Mouse (Mus musculus): ENCODE measurements around the gene E030018B13Rik. TPM values are rescaled to one million over a fixed set of nuclear protein-coding genes. Genes with fewer than 3 reads are reported as not detected.

E030018B13Rik gene
- total RNA-seq, 2 experiments from 2014 or later = not detected

DNA sequence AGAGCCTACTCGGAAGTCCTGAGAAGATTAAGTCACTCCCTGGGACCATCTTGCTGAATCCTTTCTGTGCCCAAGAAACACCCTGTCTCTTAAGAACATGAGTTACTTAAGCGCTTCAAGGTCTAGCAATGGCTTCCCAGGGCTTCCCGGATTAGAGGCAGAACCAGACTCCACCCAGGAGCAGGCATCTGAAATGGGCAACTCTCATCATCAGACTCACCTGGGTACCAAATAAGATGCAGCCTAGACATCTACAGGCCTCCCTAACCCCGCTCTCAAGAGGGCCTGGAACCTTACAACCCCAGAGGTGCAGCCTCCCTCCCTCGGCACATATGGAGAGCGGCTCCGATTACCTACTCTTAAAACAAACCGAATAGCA is 19.1 kb downstream of the E030018B13Rik start:
- intact Hi-C loops (cut with DNase I) = loop anchor here (2.0 to 10.0 kb wide), 4 partner anchors 81 to 439 kb away; partner anchors contain the start of genes Fan1 and Trpm1
- DNase-seq = no peak

DNA sequence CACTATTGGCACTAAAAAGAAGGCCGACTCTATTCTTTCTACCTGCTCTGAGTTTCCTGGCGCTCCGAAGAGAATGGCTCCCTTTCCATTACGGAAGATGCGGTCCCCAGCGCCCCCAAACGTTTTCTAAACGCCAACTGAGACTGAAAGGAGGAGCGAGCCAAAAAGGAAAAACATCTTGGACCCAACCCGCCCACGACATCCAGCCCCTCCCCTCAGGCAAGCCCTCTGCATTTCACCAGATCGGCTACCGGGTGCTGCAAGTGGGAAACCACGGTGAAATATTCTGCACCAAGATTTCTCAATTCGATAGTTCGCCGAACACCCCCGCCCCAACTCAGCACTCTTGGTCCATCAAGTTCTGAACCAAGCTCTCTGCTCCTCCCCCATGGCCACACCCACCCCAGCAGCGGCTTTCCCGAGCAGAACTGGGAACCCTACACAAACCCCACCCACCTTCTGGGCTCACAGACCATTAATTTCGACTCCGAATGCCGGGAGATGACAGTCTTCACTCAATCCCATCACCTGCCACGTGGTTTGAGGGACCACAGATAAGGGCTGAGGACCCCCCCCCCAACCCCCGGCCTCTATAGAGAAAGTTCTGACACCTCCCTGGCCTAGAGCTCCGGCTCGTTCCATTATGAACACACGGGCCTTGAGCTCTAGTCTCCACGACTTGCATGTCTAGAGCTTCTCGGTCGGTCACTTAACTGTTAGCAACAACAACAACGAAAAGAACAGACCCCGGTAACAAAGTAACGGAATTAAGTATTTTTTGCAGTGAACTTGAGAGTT is 19.7 kb downstream of the E030018B13Rik start:
- intact Hi-C loops (cut with DNase I) = loop anchor here (2.0 to 10.0 kb wide), 4 partner anchors 82 to 438 kb away; partner anchors contain the start of genes Fan1 and Trpm1
- peak; percentile 68 for DNase-seq

DNA sequence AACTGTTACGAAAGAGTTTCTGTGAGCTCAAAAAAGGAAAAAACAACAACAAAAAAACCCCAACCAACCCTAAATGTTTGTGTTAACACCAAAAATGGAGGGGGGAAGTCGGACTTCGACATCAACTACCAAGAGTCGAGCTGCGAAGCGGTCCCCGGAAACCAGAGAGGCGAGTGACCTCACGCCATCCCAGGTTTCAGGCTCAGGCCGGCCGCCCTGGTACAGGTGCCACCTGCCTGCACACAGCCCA is 20.3 kb downstream of the E030018B13Rik start:
- intact Hi-C loops (cut with DNase I) = loop anchor here (2.0 to 10.0 kb wide), 4 partner anchors 82 to 438 kb away; partner anchors contain the start of genes Fan1 and Trpm1

DNA sequence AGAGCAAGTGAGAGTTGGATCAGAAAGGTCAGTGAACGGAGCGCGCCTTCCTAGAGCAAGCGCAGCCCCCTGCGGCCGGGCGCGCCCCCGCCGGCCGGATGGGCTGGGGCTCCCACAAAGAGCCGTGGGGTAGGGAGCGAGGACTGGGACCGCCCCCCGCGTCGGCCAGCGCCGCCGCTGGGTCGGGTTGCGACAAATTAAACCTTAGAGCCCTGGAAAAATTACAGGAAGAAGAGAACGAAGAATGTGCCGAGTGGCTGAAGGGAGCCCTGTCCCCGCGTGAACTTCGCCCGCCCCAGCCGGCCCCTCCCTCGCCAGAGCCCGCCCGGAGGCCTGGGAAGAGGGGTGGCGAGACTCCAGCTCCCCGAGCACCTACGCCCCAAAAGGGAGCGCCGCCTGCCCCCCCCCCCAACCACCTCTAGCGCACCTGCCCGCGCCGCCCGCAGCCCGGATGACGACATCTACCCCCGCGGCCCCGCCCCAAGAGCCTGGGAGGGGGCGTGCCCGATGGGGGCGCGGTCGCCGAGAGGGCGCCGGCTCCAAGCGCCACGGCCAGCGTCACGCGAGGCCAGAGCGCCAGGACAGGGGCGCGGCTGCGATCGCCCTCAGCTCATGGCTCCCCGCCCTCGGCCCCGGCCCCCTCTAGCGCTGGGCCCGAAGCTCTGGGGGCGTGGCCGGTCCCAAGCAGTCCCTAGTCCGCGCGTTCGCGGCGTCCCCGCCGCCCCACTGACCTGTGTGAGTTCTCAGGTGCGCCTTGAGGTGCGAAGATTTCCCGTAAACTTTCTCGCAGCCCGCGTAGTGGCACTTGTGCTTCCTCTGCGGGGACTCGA is 20.8 kb downstream of the E030018B13Rik start:
- peak; percentile 73 for DNase-seq
- intact Hi-C loops (cut with DNase I) = loop anchor here (2.0 to 10.0 kb wide), 4 partner anchors 83 to 437 kb away; partner anchors contain the start of genes Fan1 and Trpm1

More for the DNA sequence above, 20.3 kb downstream of the E030018B13Rik start:
- no peak for DNase-seq

DNA sequence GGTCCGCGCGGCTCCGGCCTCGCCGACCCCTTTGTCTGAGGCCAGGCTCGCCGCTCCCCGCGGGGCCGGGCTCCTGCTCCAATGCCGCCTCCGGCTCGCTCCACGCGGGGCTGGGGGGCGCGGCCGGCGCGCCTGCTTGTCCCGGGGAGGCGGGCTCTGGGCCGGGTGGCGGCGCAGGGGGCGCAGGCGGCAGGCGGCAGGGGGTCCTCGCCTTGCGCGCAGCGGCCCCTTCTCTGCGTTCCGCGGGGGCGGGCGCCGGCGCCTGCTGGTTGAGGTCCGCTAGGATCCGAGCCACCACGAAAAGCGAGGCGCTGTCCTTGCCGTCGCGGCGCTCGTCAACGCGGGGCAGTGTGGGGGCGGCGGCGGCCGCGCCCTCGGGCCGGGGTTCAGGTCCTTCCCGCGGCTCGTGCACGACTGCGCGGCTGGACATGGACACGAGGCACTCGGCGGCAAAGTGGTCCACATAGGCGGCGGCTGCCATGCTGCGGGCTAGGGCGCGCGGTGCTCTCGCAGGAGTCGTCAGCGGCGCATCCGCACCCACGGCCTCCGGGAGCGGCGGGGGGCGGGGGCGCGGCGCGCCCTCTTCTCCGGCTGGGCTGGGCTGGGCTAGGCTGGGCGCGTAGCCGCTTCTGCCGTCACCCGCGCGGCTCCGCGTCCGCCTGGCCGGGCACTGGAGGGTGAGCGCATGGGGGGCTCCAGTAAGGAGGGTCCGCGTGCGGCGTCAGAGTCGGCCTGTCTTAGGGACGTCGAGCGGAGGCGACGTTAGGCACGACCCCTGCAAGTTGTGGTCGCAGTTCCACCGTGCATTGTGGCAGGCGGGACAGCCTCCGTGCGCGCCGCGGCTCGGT is 21.6 kb downstream of the E030018B13Rik start:
- DNase-seq = peak; percentile 48
- intact Hi-C loops (cut with DNase I) = loop anchor here (10.0 kb wide), 3 partner anchors 83 to 437 kb away; partner anchors contain the start of genes Fan1 and Trpm1

DNA sequence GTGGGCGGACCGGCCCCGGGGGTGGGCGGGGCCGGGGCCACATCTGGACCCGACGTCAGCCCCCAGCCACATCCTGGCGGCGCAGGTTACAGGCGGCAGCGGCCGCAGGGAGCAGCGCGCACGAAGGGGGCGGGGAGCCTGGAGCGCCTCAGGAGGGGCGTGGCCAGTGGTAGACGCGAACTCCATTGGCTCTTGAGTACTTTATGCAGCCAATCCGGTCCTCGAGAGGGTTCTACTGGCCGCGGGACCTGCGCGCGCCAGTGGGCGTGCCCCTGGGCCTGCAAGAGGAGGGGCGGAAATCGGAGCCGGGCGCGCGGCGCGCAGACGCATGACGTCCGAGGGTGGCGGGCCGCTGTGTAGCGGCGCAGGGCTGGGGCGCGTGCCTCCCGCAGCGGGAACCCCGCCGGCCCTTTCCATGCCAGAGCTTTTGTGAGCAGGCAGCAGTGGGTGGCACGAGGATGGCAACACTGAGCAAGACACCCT is 22.3 kb downstream of the E030018B13Rik start, which contains the start of gene Klf13:
Gene Klf13 (minus strand): TSS at position 2 of the 483 bp plus-strand sequence.
- intact Hi-C loops (cut with DNase I) = loop anchor here (10.0 kb wide), 3 partner anchors 84 to 436 kb away; partner anchors contain the start of genes Fan1 and Trpm1
- DNase-seq = peak; percentile 97

DNA sequence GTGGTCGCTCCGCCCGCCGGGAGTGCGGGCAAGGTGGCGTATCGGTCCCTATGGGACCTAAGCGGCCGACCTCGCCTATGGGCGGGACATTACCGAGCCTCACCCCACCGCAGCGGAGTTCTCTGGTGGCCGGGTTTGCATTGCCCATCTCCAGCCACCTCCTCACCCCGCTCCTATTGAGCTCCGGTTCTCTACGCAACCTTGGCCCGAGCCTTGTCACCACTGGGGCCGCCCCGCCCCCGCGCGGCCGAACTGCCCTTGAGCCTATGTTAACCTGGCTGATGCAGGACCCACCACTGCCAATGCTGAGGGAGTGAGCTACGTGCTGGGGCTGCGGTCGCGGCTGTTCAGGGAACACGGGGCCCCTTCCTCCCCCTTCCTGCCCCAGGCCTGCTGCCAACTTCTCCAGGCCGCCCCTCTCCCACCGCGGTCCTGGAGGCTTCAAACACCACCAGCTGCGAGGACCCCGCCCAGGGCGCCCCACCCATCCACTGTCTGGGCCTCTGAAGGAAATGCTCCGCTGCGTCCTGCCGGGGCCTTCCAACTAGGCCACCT is 22.8 kb downstream of the E030018B13Rik start:
- peak; percentile 78 for DNase-seq
- intact Hi-C loops (cut with DNase I) = loop anchor here (10.0 kb wide), 3 partner anchors 85 to 435 kb away; partner anchors contain the start of genes Fan1 and Trpm1

DNA sequence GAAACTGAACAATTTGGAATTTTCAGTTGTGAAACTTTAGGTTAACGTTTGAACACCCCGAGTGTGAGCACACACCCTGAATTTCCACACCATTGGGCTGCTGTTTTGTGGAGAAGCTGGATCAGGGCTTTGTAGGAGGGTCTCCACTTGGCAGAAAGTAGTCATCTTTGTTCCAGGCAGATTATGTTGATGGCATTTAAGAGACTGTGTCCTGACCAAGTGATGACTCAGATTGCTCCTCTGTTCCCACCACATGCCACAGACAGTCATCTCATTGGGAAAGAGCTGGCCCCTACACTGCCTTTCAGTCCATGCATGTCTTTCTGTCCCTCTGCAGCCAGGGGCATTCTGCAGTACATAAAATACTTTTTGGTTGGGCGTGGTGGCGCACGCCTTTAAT is 23.7 kb downstream of the E030018B13Rik start:
- intact Hi-C loops (cut with DNase I) = no loop called here
- no peak for DNase-seq

DNA sequence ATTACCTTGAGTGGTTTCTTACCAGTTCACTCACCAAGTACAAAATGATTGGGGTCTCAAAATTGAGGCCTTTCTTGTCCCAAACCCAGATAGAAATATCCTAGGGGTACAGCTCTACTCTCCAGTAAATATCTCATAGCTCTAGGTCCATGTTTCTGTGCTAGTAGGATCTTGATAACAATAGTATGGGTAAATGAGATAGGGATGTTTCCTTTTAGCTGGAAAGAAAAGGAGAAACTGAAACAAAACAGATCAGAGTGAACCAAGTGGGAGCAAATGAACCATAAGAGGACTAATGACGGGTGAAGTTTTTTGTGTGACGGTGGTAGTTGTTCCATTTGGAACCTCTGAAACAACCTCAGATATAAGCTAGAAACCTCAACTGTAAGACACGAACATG is 24.4 kb downstream of the E030018B13Rik start:
- intact Hi-C loops (cut with DNase I) = no loop called here

DNA sequence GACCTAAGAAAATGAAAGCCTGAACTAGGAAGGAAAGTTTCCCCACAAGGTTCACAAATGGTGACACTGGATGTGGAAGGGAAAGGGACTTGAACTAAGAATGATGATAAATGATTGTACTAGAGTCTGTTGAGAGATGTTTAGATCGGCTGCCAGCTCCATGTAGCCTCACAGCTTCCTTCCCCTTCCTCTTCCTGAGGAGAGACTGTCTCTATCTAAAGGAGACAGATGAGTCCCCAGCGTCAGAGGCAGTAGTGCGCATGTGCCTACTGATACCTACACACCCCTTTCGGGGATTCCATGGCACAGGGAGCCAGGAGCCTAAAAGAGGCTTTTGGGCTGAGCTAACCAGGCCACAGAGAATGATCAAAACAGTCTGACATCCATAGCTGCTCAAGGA is 24.8 kb downstream of the E030018B13Rik start:
- intact Hi-C loops (cut with DNase I) = no loop called here
- DNase-seq = no peak

More for the DNA sequence above, 24.4 kb downstream of the E030018B13Rik start:
- DNase-seq = no peak

DNA sequence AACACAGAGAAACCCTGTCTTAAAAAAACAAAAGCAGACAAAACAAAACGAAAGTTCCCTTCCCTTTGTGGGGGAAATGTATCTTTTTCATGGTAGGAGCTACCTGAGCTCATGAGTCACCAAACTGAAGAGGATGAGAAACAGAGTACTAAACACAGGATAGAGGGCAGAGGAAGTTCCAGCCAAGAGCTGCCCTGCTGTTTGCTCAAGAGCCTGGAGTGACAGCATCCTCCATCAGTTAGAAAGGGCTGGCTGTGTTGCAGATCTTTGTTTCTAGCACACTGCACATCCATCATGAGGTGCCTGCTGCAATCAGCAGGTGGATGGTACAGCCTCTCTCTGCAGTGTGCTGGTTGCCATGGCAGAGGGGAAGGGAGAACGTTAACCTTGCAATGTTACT is 27.3 kb downstream of the E030018B13Rik start:
- no peak for DNase-seq
- intact Hi-C loops (cut with DNase I) = no loop called here

DNA sequence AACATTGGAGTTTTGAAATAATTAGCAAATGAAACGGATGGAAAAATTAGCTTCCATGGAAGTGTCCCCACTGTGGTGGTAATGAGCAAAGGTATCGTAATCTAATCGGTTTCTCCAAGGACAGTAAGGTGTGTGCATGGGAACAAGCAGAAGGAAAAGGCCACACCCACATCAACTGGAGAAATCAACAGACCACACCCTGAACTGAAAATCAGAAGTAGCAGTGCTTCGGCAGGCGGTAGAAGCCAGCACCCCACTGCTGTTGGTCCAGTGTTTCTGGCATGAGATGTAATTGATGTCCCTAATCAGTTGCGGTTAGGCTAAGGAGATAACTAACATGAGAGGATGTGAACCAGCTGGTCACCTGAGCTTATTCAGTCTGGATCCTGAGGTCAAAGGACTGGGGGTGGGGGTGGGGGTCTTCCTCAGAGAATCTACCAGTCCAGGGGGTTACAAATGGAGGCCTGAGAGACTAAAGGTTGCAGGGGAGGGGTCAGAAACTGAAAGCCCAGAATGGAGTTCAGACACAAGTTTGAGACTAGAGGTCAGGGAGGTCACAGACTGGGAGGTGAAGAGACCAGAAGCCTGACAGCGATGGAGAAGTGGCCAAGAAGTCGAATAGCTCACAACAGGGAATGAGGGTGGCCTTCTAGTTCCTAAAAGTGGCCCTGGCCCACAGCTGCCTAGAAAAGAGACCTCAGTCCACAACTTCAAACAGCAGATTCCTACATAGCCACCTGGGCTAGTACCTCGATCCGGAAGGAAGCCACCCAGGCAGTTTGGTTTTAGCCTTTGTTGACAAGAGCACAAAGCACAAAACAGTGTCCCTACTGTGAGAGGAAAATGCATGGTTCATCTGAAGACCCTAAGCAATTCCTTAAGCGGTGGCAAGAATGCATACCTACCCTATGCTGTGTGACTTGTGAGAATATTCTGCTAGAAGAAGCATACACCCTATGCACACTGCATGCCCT is 31.1 kb downstream of the E030018B13Rik start:
- intact Hi-C loops (cut with DNase I) = no loop called here
- DNase-seq = no peak

DNA sequence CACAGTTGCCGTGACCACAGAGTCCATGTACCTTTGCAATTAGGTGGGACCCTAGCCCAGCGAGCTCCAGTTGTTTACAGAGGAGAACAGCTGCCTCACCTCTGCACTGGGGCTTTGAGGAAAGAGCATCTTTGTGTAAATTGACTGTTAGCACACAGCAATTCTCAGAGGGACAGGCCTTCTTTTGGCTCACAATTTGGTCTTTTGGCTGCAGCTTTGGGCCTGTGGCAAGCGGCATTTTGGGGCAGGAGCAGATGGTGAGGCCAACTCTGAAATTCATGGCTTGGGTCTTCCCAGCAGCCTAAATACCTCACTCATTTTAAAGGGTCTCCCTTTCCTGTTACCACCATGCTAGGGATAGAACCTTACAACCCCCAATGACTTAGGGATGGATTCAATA is 32.5 kb downstream of the E030018B13Rik start:
- intact Hi-C loops (cut with DNase I) = no loop called here
- no peak for DNase-seq

DNA sequence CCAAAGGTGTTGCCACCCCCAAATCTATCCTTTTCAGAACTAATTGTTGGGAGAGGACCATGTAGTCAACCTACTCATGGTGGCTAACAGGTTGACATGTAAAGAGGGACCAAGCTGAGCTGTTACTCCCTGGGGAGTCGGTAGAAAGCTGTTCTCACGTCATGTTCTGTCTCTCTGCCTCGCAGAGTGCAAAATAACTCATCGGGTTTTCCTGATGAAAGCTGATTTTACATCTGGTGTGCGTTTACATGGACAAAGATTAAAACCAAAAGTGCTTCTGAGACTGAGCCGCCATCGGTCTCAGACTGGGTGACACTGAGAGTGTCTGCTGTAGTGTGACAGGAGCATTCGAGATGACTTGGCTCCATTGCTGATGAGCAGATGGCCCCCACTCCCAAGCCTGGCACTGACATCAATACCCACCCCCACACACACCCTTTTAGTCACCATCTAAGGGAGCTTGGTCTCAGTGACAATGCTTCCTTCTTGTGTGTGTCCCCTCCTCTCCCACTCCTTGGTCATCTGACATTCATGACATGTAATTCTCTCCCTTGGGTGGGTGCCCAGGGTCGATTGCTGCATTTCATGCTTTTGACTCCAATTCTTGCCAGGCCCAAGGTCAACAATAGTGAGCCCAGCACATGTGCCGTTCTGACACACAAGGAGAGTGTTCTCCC is 34.4 kb downstream of the E030018B13Rik start:
- intact Hi-C loops (cut with DNase I) = no loop called here
- peak; percentile 85 for DNase-seq

DNA sequence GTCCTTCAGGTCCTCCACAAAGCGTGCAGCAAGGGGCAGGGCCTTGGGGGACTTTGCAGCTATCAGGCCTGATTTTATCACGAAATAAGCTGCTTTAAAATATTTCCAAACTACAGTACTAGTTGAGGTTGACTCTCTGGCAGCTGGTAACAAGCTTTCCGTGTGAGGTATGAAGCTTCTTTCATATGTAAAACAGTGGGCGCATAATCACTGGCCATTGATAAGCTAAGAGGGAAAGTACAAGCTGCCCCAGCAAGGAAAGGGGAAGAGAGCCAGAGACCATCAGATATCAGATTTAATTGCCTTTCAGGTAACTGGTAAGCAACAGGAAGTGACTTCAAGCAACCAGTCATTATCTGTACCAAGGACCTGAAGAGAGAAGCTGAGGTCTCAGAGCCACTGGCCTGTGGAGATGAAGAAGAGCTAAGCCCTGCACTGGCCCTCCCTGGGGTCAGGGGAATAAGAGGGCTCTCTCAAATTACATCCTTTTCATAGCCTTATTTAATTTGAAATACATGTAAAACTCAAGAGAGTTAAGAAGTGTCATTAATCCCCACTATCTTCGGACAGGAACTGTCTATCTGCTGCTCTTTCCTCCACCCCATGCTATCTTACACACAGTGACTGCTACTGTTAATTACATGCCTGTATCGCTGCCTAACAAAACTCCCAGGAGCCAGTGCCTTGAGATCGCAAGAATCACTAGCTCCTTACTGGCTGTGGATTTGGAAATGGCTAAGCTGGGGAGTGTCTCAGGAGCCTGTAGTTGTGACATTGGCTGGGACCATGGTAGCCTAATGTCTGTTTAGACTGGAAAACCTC is 35.6 kb downstream of the E030018B13Rik start:
- intact Hi-C loops (cut with DNase I) = no loop called here
- no peak for DNase-seq

DNA sequence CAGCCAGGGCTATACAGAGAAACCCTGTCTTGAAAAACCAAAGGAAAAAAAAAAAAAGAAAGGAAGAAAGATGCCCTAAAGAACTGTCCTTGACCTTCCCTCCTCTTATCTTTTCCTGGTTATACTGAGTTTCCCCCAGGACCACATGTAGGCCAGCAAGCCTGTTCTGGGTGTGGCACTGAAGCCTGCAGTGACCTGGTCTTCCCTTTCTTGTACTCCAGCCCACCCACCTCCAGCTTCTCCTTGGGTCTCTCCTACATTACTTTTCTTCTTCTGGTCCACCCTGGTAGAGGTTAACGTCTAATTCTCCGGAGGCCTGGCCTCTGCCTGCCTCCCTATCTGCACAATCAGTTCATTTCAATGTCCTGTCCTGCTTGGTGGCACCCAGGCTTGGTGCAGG is 38.8 kb downstream of the E030018B13Rik start:
- no peak for DNase-seq
- intact Hi-C loops (cut with DNase I) = no loop called here

DNA sequence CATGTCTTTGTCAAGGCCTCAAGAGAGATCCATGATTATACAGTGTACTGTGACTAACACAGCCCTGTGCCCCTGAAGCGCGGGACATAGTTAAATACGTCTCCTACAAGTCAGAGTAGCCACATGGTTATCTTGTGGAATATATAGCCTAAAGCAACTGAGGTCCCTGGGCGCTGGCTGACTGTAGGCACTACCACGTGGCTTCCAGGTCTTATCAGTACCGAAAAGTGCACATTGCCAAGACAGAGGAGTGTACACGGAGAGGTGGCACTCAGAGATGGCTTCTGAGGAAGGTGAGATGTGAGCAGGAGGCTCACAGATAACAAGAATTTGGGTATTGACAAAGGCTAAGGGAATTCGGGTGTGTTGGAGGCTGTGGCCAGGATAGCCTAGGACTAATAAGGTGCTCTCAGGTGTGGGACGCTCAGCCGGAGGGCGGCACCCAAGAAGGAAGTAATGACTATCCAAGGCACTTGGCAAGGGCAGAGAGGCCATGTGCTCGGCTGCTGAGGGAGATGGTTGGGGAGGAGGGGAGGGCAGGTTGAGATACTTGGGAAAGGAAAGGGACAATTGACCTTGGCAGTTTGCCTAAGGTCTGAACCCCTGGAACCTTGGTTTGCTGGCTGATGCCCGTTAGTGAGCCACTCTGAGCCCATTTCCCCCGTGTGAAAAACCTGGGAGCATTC is 39.6 kb downstream of the E030018B13Rik start:
- no peak for DNase-seq
- intact Hi-C loops (cut with DNase I) = no loop called here
